Mouse (Mus musculus): ENCODE data around the gene Snph. TPM values are rescaled to one million over a fixed set of nuclear protein-coding genes. Genes with fewer than 3 reads are reported as not detected.
"Not testable (repeated sequence)": the region's sequence is repeated elsewhere in the genome, so short reads cannot be mapped to it uniquely, and the experiment has no call there.

Gene Snph
- polyA plus RNA-seq, 1 experiment from 2014 or later, result 0.21 TPM

DNA sequence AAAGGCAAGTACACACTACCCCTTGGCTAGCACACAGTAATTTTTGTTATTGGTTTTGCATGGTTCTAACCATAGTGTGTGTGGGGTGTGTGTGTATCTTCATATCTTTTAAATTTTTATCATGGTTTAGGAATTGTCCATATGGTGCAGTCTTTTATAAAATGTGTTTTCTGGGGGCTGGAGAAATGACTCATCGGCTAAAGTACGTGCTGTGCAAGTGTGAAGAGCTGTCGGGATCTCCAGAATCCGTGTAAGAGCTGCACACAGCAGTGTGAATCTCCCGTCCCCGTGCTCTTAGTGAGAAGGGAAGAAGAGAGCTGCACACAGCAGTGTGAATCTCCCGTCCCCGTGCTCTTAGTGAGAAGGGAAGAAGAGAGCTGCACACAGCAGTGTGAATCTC lies 16.6 kb downstream of the Snph start:
- not testable (repeated sequence) for H3K4me2 ChIP-seq (ENCODE audit: low read depth, severe bottlenecking); DNase-seq (ENCODE audit: low spot score); H3K4me3 ChIP-seq (ENCODE audit: low read depth, low read length); H3K36me3 ChIP-seq (ENCODE audit: control insufficient read depth, insufficient read depth, low read length); H3K4me1 ChIP-seq (ENCODE audit: control insufficient read depth, insufficient read depth, low read length); H3K27me3 ChIP-seq (ENCODE audit: control insufficient read depth, insufficient read depth, low read length); H3K9ac ChIP-seq (ENCODE audit: low read length); H3K27ac ChIP-seq (replicated peaks; ENCODE audit: low read depth, low read length); H3K9me3 ChIP-seq (ENCODE audit: control insufficient read depth, low read length); ATAC-seq (ENCODE audit: insufficient number of reproducible peaks, low FRiP score, low TSS enrichment, low read depth)
- WGBS, result 87% methylated on average over 6 of the region's 8 CpGs

DNA sequence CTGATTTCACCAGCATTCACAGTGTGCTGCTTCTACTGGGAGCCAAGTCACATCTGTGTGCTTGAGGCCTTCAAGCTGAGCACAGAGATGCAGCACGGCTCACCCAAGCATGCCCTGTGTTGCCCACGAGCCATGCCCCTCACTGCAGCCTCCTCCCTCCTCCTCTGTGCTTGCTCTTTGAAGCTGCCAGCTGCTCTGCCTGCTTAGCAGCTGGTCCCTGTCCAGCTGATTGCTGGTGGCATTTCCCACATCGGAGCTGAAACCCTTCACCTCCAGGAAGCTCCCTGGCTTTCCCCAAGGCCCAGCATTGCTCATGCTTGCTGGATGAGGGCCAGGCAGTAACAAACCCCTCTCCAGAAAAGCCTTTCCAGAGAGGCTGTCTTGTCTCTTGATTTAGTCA lies 22.4 kb downstream of the Snph start:
- Histone ChIP-seq H3K27ac (replicated peaks; ENCODE audit: low read depth, low read length) (no peak overlapping the region), H3K4me3 (ENCODE audit: low read depth, low read length) (no peak overlapping the region)
- WGBS, result 44% methylated on average over 3 of the region's 3 CpGs

DNA sequence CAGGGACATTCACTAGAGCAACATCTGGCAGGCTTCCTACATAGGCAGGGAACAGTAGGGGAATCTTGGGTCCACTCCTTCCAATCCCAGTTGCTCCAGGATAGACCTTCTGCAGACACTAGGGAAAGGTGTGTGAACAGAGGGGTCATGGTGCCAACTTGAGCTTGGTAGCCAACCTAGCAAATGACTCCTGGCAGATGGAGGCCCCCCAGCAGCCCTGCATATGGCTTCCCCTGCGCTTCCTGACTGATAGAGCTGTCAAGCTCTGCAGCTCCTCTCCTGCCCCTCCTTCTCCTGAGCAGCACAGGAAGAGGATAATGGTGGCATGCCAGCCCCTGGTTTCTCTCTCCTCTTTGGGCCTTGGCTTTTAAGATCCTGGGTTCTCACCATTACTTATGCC lies 24.0 kb downstream of the Snph start:
- Histone ChIP-seq H3K4me2 (ENCODE audit: low read depth, severe bottlenecking) (no peak overlapping the region), H3K36me3 (ENCODE audit: control insufficient read depth, insufficient read depth, low read length) (no peaks in the 10 kb centered on the region), H3K9ac (ENCODE audit: low read length) (no peak overlapping the region), H3K9me3 (ENCODE audit: control insufficient read depth, low read length) (no peaks in the 10 kb centered on the region), H3K27me3 (ENCODE audit: control insufficient read depth, insufficient read depth, low read length) (no peaks in the 10 kb centered on the region), H3K4me3 (ENCODE audit: low read depth, low read length) (no peak overlapping the region), H3K27ac (replicated peaks; ENCODE audit: low read depth, low read length) (no peak overlapping the region), H3K4me1 (ENCODE audit: control insufficient read depth, insufficient read depth, low read length) (0 out of 2 replicates have a peak, but pooled peaks cover 3% of the 10 kb centered on the region)
- DNase-seq (ENCODE audit: low spot score) (no peak), ATAC-seq (ENCODE audit: insufficient number of reproducible peaks, low FRiP score, low TSS enrichment, low read depth) (no peak)
- 63% methylated on average over 1 of the region's 1 CpGs for WGBS

More for the DNA sequence above, 22.4 kb downstream of the Snph start:
- no peaks in the 10 kb centered on the region for H3K27me3 ChIP-seq (ENCODE audit: control insufficient read depth, insufficient read depth, low read length)
- H3K4me1 ChIP-seq (ENCODE audit: control insufficient read depth, insufficient read depth, low read length), result 0 out of 2 replicates have a peak, but pooled peaks cover 3% of the 10 kb centered on the region
- DNase-seq (ENCODE audit: low spot score), result no peak
- no peaks in the 10 kb centered on the region for H3K36me3 ChIP-seq (ENCODE audit: control insufficient read depth, insufficient read depth, low read length)
- no peak overlapping the region for H3K9ac ChIP-seq (ENCODE audit: low read length)
- H3K9me3 ChIP-seq (ENCODE audit: control insufficient read depth, low read length), result no peaks in the 10 kb centered on the region
- no peak for ATAC-seq (ENCODE audit: insufficient number of reproducible peaks, low FRiP score, low TSS enrichment, low read depth)
- H3K4me2 ChIP-seq (ENCODE audit: low read depth, severe bottlenecking), result no peak overlapping the region

DNA sequence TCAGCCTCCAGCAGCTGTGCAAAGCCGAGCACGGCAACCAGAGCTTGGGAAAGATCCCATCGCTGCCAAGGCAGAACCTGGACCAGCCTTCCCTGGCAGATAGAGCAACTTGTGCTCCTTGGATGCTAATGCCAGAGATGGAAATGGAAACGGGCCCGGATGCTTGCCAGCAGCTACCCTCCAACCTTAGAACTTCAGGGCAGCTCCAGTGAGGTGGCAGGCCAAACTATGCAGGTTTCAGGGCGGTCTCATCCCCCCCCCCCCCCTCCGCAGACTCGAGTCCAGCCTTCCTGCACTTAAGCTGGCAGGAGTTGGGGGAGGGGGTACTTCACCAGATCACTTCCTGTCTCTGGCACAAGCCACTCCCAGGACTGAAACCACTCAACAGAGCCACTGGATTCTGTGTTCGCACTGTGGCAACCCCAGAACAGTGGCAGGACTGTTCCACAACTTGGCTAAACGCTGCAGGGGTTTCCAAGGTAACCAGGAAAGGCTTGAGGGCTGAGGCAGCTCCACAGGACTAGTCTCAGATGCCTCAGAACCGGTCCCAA lies 26.9 kb downstream of the Snph start:
- Histone ChIP-seq H3K4me1 (ENCODE audit: control insufficient read depth, insufficient read depth, low read length) (0 out of 2 replicates have a peak, but pooled peaks cover 3% of the 10 kb centered on the region), H3K4me2 (ENCODE audit: low read depth, severe bottlenecking) (0 out of 2 replicates have a peak overlapping the region, but pooled peaks have one; percentile 5), H3K27ac (replicated peaks; ENCODE audit: low read depth, low read length) (0 out of 2 replicates have a peak overlapping the region, but pooled peaks have one; percentile 45), H3K27me3 (ENCODE audit: control insufficient read depth, insufficient read depth, low read length) (no peaks in the 10 kb centered on the region), H3K36me3 (ENCODE audit: control insufficient read depth, insufficient read depth, low read length) (no peaks in the 10 kb centered on the region), H3K9ac (ENCODE audit: low read length) (no peak overlapping the region), H3K4me3 (ENCODE audit: low read depth, low read length) (no peak overlapping the region), H3K9me3 (ENCODE audit: control insufficient read depth, low read length) (no peaks in the 10 kb centered on the region)
- ATAC-seq (ENCODE audit: insufficient number of reproducible peaks, low FRiP score, low TSS enrichment, low read depth), result peak; percentile 86
- WGBS, result 51% methylated on average over 9 of the region's 11 CpGs
- peak; percentile 69 for DNase-seq (ENCODE audit: low spot score)

DNA sequence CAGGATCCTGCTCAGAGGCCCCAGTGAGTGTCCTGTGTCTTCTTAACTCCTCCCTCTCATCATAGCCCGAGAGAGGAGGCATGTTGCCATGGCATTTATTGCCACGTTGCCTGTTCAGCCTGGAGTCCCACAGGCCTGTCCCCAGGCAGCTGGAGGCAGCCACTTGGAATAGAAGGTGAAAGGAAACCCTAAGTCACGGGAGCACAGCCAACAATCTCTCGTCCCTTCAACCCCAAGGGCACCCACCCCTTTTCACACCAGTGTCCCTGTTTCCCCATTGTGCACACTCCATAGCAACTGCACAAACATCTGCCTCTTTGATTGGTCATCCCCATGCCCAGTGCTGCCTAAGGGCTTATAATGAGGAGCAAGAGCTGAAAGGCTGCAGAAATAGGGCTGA lies 28.8 kb downstream of the Snph start:
- Histone ChIP-seq H3K4me1 (ENCODE audit: control insufficient read depth, insufficient read depth, low read length) (0 out of 2 replicates have a peak, but pooled peaks cover 3% of the 10 kb centered on the region), H3K27ac (replicated peaks; ENCODE audit: low read depth, low read length) (no peak overlapping the region), H3K4me2 (ENCODE audit: low read depth, severe bottlenecking) (no peak overlapping the region), H3K9ac (ENCODE audit: low read length) (no peak overlapping the region), H3K27me3 (ENCODE audit: control insufficient read depth, insufficient read depth, low read length) (no peaks in the 10 kb centered on the region), H3K4me3 (ENCODE audit: low read depth, low read length) (no peak overlapping the region), H3K36me3 (ENCODE audit: control insufficient read depth, insufficient read depth, low read length) (no peaks in the 10 kb centered on the region), H3K9me3 (ENCODE audit: control insufficient read depth, low read length) (no peaks in the 10 kb centered on the region)
- no peak for ATAC-seq (ENCODE audit: insufficient number of reproducible peaks, low FRiP score, low TSS enrichment, low read depth)
- WGBS, result 57% methylated on average over 4 of the region's 4 CpGs
- DNase-seq (ENCODE audit: low spot score), result no peak

DNA sequence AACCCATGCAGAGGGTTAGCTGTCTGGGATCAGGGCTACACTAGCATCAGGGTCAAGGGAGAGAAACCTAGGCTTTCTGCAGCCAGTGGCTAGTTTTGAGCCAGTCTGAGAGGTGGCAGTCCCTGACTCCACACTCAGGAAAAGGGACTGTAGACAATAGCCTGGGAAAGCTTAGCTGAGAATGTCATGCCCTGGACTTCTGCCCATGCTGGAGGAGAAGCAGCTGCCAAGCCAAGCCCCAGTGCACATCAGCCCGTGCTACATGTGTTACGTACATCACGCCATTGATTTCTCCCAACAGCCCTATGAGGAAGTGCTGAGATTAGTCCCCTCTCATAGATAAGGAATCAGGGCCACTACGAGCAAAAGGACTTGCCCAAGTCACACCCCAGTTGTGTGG lies 30.3 kb downstream of the Snph start:
- no peak for ATAC-seq (ENCODE audit: insufficient number of reproducible peaks, low FRiP score, low TSS enrichment, low read depth)
- 90% methylated on average over 4 of the region's 4 CpGs for WGBS
- Histone ChIP-seq H3K36me3 (ENCODE audit: control insufficient read depth, insufficient read depth, low read length) (no peaks in the 10 kb centered on the region), H3K9ac (ENCODE audit: low read length) (no peak overlapping the region), H3K27ac (replicated peaks; ENCODE audit: low read depth, low read length) (no peak overlapping the region), H3K4me2 (ENCODE audit: low read depth, severe bottlenecking) (no peak overlapping the region), H3K9me3 (ENCODE audit: control insufficient read depth, low read length) (no peaks in the 10 kb centered on the region), H3K4me3 (ENCODE audit: low read depth, low read length) (no peak overlapping the region), H3K27me3 (ENCODE audit: control insufficient read depth, insufficient read depth, low read length) (no peaks in the 10 kb centered on the region), H3K4me1 (ENCODE audit: control insufficient read depth, insufficient read depth, low read length) (0 out of 2 replicates have a peak, but pooled peaks cover 3% of the 10 kb centered on the region)
- no peak for DNase-seq (ENCODE audit: low spot score)

DNA sequence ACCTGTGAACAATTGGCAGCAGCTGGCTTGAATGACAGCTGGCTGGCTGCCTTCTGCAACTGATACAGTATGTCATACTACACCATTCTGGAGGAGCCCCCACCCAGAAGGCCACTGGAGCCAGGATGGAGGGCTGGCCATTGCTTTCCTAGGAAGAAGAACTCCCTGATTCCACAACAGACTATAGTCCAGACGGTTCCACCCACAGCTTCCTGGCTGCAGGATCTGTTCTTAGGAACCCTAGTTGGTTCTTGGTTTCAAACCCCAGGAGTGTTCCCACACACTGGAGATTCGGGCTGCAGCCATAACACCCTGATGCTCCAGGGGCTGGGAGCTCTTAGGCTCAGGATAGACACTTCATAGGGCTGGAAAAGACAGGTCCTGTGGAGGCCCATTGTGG lies 34.3 kb downstream of the Snph start:
- DNase-seq (ENCODE audit: low spot score) (no peak), ATAC-seq (ENCODE audit: insufficient number of reproducible peaks, low FRiP score, low TSS enrichment, low read depth) (no peak)
- H3K4me3 ChIP-seq (ENCODE audit: low read depth, low read length), result no peak overlapping the region
- no peaks in the 10 kb centered on the region for H3K27me3 ChIP-seq (ENCODE audit: control insufficient read depth, insufficient read depth, low read length)
- H3K4me2 ChIP-seq (ENCODE audit: low read depth, severe bottlenecking), result no peak overlapping the region
- H3K36me3 ChIP-seq (ENCODE audit: control insufficient read depth, insufficient read depth, low read length), result no peaks in the 10 kb centered on the region
- H3K27ac ChIP-seq (replicated peaks; ENCODE audit: low read depth, low read length), result no peak overlapping the region
- no peaks in the 10 kb centered on the region for H3K9me3 ChIP-seq (ENCODE audit: control insufficient read depth, low read length)
- WGBS, result 69% methylated on average over 2 of the region's 2 CpGs
- no peak overlapping the region for H3K9ac ChIP-seq (ENCODE audit: low read length)
- no peaks in the 10 kb centered on the region for H3K4me1 ChIP-seq (ENCODE audit: control insufficient read depth, insufficient read depth, low read length)

DNA sequence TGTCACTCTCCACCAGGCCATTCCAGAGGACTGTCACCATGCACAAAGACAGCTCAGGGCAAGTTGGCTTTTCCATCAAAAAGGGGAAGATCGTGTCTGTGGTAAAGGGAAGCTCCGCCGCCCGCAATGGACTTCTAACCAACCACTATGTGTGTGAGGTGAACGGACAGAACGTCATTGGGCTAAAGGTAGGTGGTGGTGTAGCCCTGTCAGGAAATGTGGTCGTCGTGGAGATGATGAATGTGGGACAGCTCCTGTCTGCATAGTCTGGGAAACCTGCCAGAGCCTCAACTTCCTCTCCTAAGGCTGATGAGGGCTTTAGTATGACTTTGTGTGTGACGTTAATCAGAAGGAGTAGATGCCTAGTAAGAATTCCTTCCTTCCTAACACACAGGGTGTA lies 45.1 kb downstream of the Snph start:
- no peak overlapping the region for H3K27ac ChIP-seq (replicated peaks; ENCODE audit: low read depth, low read length)
- H3K36me3 ChIP-seq (ENCODE audit: control insufficient read depth, insufficient read depth, low read length), result no peaks in the 10 kb centered on the region
- WGBS, result 84% methylated on average over 9 of the region's 9 CpGs
- no peaks in the 10 kb centered on the region for H3K27me3 ChIP-seq (ENCODE audit: control insufficient read depth, insufficient read depth, low read length)
- DNase-seq (ENCODE audit: low spot score), result no peak
- H3K4me2 ChIP-seq (ENCODE audit: low read depth, severe bottlenecking), result no peak overlapping the region
- no peaks in the 10 kb centered on the region for H3K9me3 ChIP-seq (ENCODE audit: control insufficient read depth, low read length)
- ATAC-seq (ENCODE audit: insufficient number of reproducible peaks, low FRiP score, low TSS enrichment, low read depth), result no peak
- H3K4me1 ChIP-seq (ENCODE audit: control insufficient read depth, insufficient read depth, low read length), result no peaks in the 10 kb centered on the region
- H3K9ac ChIP-seq (ENCODE audit: low read length), result no peak overlapping the region
- no peak overlapping the region for H3K4me3 ChIP-seq (ENCODE audit: low read depth, low read length)

DNA sequence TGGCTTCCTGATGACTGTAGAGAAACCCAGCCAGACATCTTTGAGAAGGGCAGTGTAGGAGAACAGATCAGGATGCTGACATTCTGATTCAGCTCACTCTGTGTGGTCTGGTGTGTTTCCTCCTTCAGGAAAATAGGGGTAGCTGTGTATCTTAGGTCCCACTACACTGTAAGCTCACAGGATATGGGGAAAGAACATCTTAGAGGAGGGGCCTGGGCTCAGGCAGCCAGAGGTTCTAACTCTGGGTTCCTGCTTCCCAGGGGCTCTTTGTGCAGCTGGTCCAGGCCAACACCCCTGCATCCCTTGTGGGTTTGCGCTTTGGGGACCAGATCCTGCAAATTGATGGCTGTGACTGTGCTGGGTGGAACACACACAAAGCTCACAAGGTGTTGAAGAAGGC lies 45.6 kb downstream of the Snph start:
- DNase-seq (ENCODE audit: low spot score) (no peak), ATAC-seq (ENCODE audit: insufficient number of reproducible peaks, low FRiP score, low TSS enrichment, low read depth) (no peak)
- Histone ChIP-seq H3K9me3 (ENCODE audit: control insufficient read depth, low read length) (no peaks in the 10 kb centered on the region), H3K27me3 (ENCODE audit: control insufficient read depth, insufficient read depth, low read length) (no peaks in the 10 kb centered on the region), H3K27ac (replicated peaks; ENCODE audit: low read depth, low read length) (no peak overlapping the region), H3K36me3 (ENCODE audit: control insufficient read depth, insufficient read depth, low read length) (no peaks in the 10 kb centered on the region), H3K4me1 (ENCODE audit: control insufficient read depth, insufficient read depth, low read length) (no peaks in the 10 kb centered on the region), H3K4me2 (ENCODE audit: low read depth, severe bottlenecking) (no peak overlapping the region), H3K9ac (ENCODE audit: low read length) (no peak overlapping the region), H3K4me3 (ENCODE audit: low read depth, low read length) (no peak overlapping the region)
- 89% methylated on average over 1 of the region's 1 CpGs for WGBS

Measured in limb, embryonic 11.5 days (tissue).